Mouse (Mus musculus) cerebellum, adult 2 months (tissue): Measurements from ENCODE around the gene Mapk12.

Experiments
- CTCF ChIP-seq: fragments of 200-500 bp; IDR thresholded peaks from 2 replicates; pipeline ENCODE4 v1.5.1; 2011; ENCODE audit warnings: low read depth, mild to moderate bottlenecking, control low read depth, low read length, moderate library complexity, borderline replicate concordance; ENCODE audit not compliant: insufficient read depth
- POLR2A ChIP-seq: fragments of 200-500 bp; IDR thresholded peaks from 2 replicates; pipeline ENCODE4 v1.6.1; 2011; ENCODE audit warnings: low read length, control low read depth, borderline replicate concordance; ENCODE audit not compliant: insufficient read depth

DNA sequence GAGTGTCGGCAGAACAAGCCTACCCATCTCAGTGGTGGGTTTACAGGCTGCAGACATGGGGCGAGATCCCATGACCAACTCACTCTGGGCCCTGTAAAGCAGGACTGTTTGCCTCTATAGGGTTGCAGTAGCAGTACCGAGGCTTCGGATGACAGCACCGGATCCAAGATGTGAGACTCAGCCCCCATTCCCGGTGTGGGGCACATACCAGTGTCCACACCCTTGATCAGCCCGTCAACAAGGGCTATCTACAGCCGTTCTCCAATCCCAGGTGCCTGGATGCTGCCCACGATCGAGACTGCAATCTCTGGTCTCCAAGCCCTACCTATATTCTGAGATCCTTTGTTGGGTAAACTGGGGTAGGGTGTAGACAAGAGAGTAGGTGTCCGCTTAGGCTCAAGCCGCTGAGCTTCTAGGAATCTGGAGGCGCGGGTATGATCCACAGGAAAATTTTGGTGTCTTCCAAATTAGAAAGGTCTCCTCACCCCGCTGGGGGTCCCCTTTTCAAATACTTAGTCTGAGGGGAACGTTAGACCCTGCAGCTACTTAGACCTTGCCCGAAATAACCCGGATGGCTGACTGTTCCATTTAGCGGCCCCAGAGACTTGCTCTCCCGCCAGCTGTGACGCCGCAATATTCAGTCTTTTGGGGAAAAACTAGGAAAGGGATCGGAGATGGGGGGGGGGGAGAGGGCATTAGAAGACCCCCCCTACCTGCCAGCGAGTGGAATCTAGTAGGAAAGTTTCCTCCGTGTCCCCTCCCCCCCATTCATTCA is 8.2 kb upstream of the Mapk12 start:
- TF ChIP-seq CTCF (no peak), POLR2A (no peak)
